Mouse (Mus musculus) thymus, postnatal 10 days (tissue): ENCODE results near the gene Gabrb3.
"Not testable (repeated sequence)": the region's sequence is repeated elsewhere in the genome, so short reads cannot be mapped to it uniquely, and the experiment has no call there.

Experiments
- DNase-seq, 2 experiments: peaks; one replicate each; pipeline ENCODE4 v3.0.0; 2021; ENCODE audit warnings: low spot score in 2 of 2

Gene Gabrb3

GRCm38 (mm10) chr7:57706092-57706491, 286.6 kb downstream of the Gabrb3 start:
- no peak for DNase-seq

- DNase-seq: no peak
Measured at GRCm38 (mm10) chr7:57706976-57707740, 287.7 kb downstream of the Gabrb3 start.

GRCm38 (mm10) chr7:57711709-57712108, 292.2 kb downstream of the Gabrb3 start:
- DNase-seq: no peak

GRCm38 (mm10) chr7:57746836-57747235, 327.3 kb downstream of the Gabrb3 start:
- DNase-seq: no peak

- DNase-seq: no peak
Measured at GRCm38 (mm10) chr7:57760466-57760865, 341.0 kb downstream of the Gabrb3 start.

- no peak for DNase-seq
Measured at GRCm38 (mm10) chr7:57778754-57779153, 359.3 kb downstream of the Gabrb3 start.

GRCm38 (mm10) chr7:57786102-57786501, 366.6 kb downstream of the Gabrb3 start:
- DNase-seq: not testable (repeated sequence)

GRCm38 (mm10) chr7:57787520-57787919, 368.0 kb downstream of the Gabrb3 start:
- no peak for DNase-seq

GRCm38 (mm10) chr7:57803266-57803665, 383.8 kb downstream of the Gabrb3 start:
- DNase-seq: no peak

GRCm38 (mm10) chr7:57813716-57814115, 394.2 kb downstream of the Gabrb3 start:
- DNase-seq: no peak

- DNase-seq: no peak
Measured at GRCm38 (mm10) chr7:57842383-57842896, 422.9 kb downstream of the Gabrb3 start.

- DNase-seq: no peak
Measured at GRCm38 (mm10) chr7:57867951-57868350, 448.5 kb downstream of the Gabrb3 start.
